Mouse (Mus musculus): ENCODE data around the gene Cldn13. TPM values are rescaled to one million over a fixed set of nuclear protein-coding genes. Genes with fewer than 3 reads are reported as not detected.
A peak's percentile ranks its signal among the peaks of the same experiment; 100 is the strongest.

Cldn13 gene
- polyA plus RNA-seq, 1 experiment from 2014 or later = 1.0 TPM

DNA sequence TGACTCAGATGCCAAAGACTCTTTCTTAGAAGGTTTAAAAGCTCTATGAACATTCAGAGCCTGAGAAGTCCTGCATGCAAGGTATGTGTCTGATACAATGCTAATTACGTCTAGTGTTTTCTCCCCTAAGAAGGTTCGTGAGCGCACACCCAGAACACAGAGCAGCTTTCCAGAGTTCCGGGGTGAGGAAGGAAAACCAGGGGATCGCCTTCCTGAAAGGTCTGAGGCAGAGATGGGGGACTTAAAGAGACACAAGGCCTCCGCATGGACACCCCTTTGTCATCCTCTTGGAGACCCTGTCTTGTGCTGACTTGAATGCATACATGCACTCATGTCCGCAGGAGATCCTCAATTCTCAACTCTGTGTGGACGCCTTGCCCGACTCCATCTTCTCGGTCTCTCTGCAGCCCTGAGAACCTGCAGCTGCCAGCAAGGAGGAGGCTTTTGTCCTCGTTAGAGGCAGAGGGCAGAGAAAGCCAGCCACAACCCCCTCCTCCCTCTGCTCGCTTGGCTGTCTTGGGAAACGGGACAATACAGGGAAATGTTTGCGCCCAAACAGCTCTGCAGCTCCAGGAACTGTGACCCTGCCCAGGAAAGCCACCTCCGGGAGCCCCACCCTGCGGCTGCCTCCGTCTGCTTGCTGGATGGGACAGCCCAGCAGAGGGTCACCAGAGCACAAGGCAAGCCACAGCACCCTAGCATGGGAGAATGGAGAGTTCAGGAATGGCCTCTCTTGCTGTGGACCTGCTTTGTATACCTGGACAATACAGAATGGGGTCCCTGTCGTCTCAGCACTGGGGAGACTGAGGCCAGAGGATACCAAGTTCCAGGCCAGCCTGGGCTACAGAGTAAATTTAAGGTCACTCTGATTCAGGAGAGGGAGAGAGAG is 27.6 kb downstream of the Cldn13 start:
- no peak overlapping the region for H3K4me3 ChIP-seq (ENCODE audit: low read depth, low read length)

DNA sequence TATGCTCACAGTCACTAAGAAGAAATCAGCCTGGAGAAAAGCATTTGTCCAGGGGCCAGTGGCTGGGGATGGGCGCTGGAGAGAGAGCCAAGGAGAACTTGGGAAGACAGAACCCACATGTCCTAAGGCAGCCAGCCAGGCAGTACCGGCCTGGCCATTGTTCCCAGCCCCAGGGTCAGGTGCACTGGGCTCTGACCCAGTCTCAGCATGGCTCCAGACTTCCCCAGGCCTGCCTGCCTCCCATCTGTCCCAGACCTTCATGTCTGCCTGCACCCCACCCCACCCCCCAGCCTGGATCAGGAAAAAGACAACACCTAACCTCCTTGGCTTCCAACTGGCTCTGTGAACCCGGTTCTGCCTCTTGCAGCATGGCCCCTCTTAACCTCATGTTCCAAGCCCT is 32.2 kb downstream of the Cldn13 start:
- Histone ChIP-seq H3K9ac (replicated peaks; ENCODE audit: low read depth, low read length) (no peak overlapping the region), H3K4me3 (ENCODE audit: low read depth, low read length) (no peak overlapping the region), H3K4me1 (ENCODE audit: control insufficient read depth, insufficient read depth, low read length) (no peaks in the 10 kb centered on the region), H3K36me3 (ENCODE audit: control insufficient read depth, insufficient read depth, low read length) (no peaks in the 10 kb centered on the region), H3K4me2 (replicated peaks; ENCODE audit: low read depth, low read length) (no peak overlapping the region), H3K27me3 (ENCODE audit: control insufficient read depth, insufficient read depth, low read length) (no peaks in the 10 kb centered on the region), H3K27ac (ENCODE audit: low read length) (no peak overlapping the region), H3K9me3 (ENCODE audit: control insufficient read depth, low read depth, low read length) (no peaks in the 10 kb centered on the region; the same call in 1 of the 2 replicates)
- WGBS = 80% methylated on average over 3 of the region's 3 CpGs
- no peak for ATAC-seq (ENCODE audit: insufficient number of reproducible peaks, insufficient read depth, low FRiP score, low read depth)

More for the DNA sequence above, 27.6 kb downstream of the Cldn13 start:
- ATAC-seq (ENCODE audit: insufficient number of reproducible peaks, insufficient read depth, low FRiP score, low read depth) = 0 out of 2 replicates have a peak, but pooled peaks have one; percentile 43
- Histone ChIP-seq H3K9me3 (ENCODE audit: control insufficient read depth, low read depth, low read length) (no peaks in the 10 kb centered on the region), H3K36me3 (ENCODE audit: control insufficient read depth, insufficient read depth, low read length) (no peaks in the 10 kb centered on the region), H3K27ac (ENCODE audit: low read length) (peak overlapping the region; percentile 44; the same call in 1 of the 2 replicates), H3K27me3 (ENCODE audit: control insufficient read depth, insufficient read depth, low read length) (no peaks in the 10 kb centered on the region), H3K4me2 (replicated peaks; ENCODE audit: low read depth, low read length) (no peak overlapping the region), H3K4me1 (ENCODE audit: control insufficient read depth, insufficient read depth, low read length) (no peaks in the 10 kb centered on the region), H3K9ac (replicated peaks; ENCODE audit: low read depth, low read length) (no peak overlapping the region)
- 52% methylated on average over 18 of the region's 18 CpGs for WGBS

DNA sequence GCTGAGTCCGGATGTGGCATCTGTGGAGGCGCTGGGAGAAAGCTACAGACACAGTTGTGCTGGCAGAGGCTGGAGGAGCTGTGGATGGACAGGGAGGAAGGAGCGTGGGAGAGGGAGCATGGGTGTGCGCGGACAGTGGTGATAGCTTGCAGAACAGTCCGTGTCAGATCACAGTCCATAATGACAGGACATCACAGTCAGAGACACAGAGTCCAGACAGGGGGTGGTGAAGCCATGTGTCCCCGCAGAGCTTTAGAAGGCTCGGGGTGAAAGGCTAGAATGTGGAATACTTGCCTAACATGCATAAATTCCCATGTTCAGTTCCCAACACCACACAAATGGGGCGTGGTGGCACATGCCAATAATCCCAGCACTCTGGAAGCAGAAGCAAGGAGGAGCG is 38.5 kb downstream of the Cldn13 start:
- no peak for ATAC-seq (ENCODE audit: insufficient number of reproducible peaks, insufficient read depth, low FRiP score, low read depth)
- H3K27ac ChIP-seq (ENCODE audit: low read length) = no peak overlapping the region
- WGBS = 73% methylated on average over 10 of the region's 10 CpGs

DNA sequence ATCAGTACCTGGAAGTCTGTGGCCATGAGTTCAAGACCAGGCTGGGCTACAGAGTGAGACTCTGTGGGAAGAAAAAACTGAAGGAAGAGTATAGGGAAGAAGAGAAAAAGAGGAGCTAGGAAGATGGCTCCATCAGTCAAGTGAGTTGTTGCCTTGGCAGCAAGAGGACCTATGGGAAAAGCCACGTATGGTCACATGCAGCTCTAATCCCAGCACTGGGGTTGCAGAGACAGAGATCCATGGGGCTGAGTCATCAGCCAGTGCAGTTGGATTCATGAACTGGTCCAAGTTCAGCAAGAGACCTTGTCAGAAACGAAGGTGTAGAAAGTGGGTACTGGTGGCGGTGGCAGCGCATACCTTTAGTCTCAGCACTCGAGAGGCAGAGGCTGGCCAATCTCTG is 40.1 kb downstream of the Cldn13 start:
- H3K4me2 ChIP-seq (replicated peaks; ENCODE audit: low read depth, low read length) = no peak overlapping the region
- H3K9ac ChIP-seq (replicated peaks; ENCODE audit: low read depth, low read length) = no peak overlapping the region
- ATAC-seq (ENCODE audit: insufficient number of reproducible peaks, insufficient read depth, low FRiP score, low read depth) = no peak
- H3K27me3 ChIP-seq (ENCODE audit: control insufficient read depth, insufficient read depth, low read length) = no peaks in the 10 kb centered on the region
- H3K27ac ChIP-seq (ENCODE audit: low read length) = no peak overlapping the region
- H3K4me3 ChIP-seq (ENCODE audit: low read depth, low read length) = no peak overlapping the region
- WGBS = 93% methylated on average over 5 of the region's 5 CpGs
- H3K36me3 ChIP-seq (ENCODE audit: control insufficient read depth, insufficient read depth, low read length) = no peaks in the 10 kb centered on the region
- no peaks in the 10 kb centered on the region for H3K9me3 ChIP-seq (ENCODE audit: control insufficient read depth, low read depth, low read length)
- peaks cover 3% of the 10 kb centered on the region; the same call in 1 of the 2 replicates for H3K4me1 ChIP-seq (ENCODE audit: control insufficient read depth, insufficient read depth, low read length)

More for the DNA sequence above, 38.5 kb downstream of the Cldn13 start:
- Histone ChIP-seq H3K9me3 (ENCODE audit: control insufficient read depth, low read depth, low read length) (no peaks in the 10 kb centered on the region; the same call in 1 of the 2 replicates), H3K4me1 (ENCODE audit: control insufficient read depth, insufficient read depth, low read length) (peaks cover 3% of the 10 kb centered on the region; the same call in 1 of the 2 replicates), H3K4me3 (ENCODE audit: low read depth, low read length) (no peak overlapping the region), H3K27me3 (ENCODE audit: control insufficient read depth, insufficient read depth, low read length) (no peaks in the 10 kb centered on the region), H3K9ac (replicated peaks; ENCODE audit: low read depth, low read length) (no peak overlapping the region), H3K4me2 (replicated peaks; ENCODE audit: low read depth, low read length) (no peak overlapping the region), H3K36me3 (ENCODE audit: control insufficient read depth, insufficient read depth, low read length) (no peaks in the 10 kb centered on the region)

DNA sequence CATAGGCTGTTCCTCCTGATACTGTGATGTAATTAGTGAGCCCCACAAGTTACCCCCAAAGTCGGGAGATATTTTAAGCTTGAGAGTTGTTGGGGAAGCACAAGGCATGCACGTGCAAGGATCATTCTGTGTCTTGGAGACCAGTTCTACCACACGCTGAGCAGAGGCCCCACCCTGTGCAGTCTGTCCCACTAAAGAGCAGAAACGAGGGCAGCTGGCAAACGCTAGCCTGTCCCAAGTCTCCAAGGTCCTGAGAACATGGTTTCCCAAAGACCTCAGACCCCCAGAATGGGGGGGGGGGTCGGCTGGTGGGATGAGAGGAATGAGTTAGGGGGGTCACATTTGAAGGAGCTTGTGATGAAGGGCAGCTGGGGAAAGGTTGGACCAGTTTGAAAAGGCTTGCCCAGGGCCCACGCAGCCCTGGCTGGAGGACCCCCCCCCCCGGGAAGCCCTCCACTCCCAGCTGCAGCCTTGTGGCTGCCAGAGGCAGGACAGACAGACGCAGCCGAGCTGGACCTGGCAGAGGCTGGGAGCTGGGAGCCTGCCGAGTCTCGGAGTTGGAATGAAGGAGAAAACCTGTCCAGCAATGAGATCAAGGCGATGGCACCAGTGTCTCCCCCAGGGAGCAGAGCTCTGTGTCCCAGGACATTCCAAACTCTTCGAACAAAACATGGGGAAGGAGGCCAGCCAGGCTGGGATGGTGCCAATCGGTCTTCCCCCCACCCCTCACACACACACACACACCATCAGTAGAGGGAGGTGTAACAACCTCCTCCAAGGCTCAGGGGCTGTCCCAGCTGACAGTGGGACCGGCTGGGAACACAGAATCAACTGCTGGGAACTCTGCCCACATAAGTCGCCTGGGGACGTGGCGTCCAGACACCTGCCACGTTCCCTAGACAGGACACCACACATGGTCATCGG is 41.1 kb downstream of the Cldn13 start:
- Histone ChIP-seq H3K27me3 (ENCODE audit: control insufficient read depth, insufficient read depth, low read length) (no peaks in the 10 kb centered on the region), H3K4me1 (ENCODE audit: control insufficient read depth, insufficient read depth, low read length) (peaks cover 3% of the 10 kb centered on the region; the same call in 1 of the 2 replicates), H3K4me2 (replicated peaks; ENCODE audit: low read depth, low read length) (no peak overlapping the region), H3K4me3 (ENCODE audit: low read depth, low read length) (no peak overlapping the region), H3K9ac (replicated peaks; ENCODE audit: low read depth, low read length) (no peak overlapping the region), H3K9me3 (ENCODE audit: control insufficient read depth, low read depth, low read length) (no peaks in the 10 kb centered on the region), H3K36me3 (ENCODE audit: control insufficient read depth, insufficient read depth, low read length) (no peaks in the 10 kb centered on the region), H3K27ac (ENCODE audit: low read length) (no peak overlapping the region)
- 61% methylated on average over 21 of the region's 21 CpGs for WGBS
- no peak for ATAC-seq (ENCODE audit: insufficient number of reproducible peaks, insufficient read depth, low FRiP score, low read depth)

DNA sequence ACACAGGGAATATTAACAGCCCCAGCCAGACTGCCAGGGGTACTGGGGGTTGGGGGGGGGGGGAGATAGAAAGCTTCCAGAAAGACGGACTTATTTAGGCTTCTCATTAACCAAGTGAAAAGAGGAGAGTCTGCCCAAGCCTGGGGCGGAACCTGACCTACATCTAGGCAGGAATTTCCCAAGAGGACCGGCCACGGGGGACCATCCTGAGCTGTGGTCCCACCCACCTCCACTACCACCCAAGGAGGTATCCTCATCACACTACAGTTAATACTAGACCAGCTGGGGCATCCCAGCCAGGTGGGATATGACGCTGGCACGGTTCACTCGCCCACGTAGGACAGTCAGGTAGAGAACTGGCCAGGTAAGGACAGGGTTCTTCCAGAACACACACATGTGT is 42.3 kb downstream of the Cldn13 start:
- no peak for ATAC-seq (ENCODE audit: insufficient number of reproducible peaks, insufficient read depth, low FRiP score, low read depth)
- Histone ChIP-seq H3K9me3 (ENCODE audit: control insufficient read depth, low read depth, low read length) (no peaks in the 10 kb centered on the region), H3K36me3 (ENCODE audit: control insufficient read depth, insufficient read depth, low read length) (no peaks in the 10 kb centered on the region), H3K4me3 (ENCODE audit: low read depth, low read length) (no peak overlapping the region), H3K4me1 (ENCODE audit: control insufficient read depth, insufficient read depth, low read length) (peaks cover 7% of the 10 kb centered on the region; the same call in 1 of the 2 replicates), H3K27me3 (ENCODE audit: control insufficient read depth, insufficient read depth, low read length) (no peaks in the 10 kb centered on the region), H3K4me2 (replicated peaks; ENCODE audit: low read depth, low read length) (no peak overlapping the region), H3K9ac (replicated peaks; ENCODE audit: low read depth, low read length) (no peak overlapping the region), H3K27ac (ENCODE audit: low read length) (no peak overlapping the region)
- 76% methylated on average over 8 of the region's 8 CpGs for WGBS

DNA sequence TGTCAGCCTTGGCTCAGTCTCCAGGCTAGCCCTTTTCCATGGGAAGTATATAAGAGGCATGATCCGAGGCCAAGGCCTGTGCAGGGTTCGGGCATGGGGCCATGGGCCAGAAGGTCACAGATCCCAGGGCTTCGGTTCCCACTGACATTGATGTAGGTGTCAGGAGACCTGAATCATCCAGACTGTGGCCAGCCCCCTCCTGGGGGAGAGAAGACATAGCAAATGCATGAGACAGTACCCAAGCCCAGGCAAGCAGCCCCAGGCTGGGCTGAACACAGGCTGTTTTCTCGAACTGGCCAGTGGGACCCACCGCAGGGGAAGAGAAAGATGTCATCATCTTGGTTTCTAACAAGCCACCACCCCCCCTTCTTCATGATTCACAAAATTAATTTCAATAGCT is 42.7 kb downstream of the Cldn13 start:
- WGBS = 62% methylated on average over 5 of the region's 5 CpGs
- H3K4me1 ChIP-seq (ENCODE audit: control insufficient read depth, insufficient read depth, low read length) = peaks cover 9% of the 10 kb centered on the region; the same call in 1 of the 2 replicates
- no peak overlapping the region for H3K9ac ChIP-seq (replicated peaks; ENCODE audit: low read depth, low read length)
- no peak overlapping the region for H3K27ac ChIP-seq (ENCODE audit: low read length)
- no peak overlapping the region for H3K4me2 ChIP-seq (replicated peaks; ENCODE audit: low read depth, low read length)
- H3K36me3 ChIP-seq (ENCODE audit: control insufficient read depth, insufficient read depth, low read length) = no peaks in the 10 kb centered on the region
- no peaks in the 10 kb centered on the region for H3K27me3 ChIP-seq (ENCODE audit: control insufficient read depth, insufficient read depth, low read length)
- H3K4me3 ChIP-seq (ENCODE audit: low read depth, low read length) = no peak overlapping the region
- H3K9me3 ChIP-seq (ENCODE audit: control insufficient read depth, low read depth, low read length) = no peaks in the 10 kb centered on the region
- no peak for ATAC-seq (ENCODE audit: insufficient number of reproducible peaks, insufficient read depth, low FRiP score, low read depth)

DNA sequence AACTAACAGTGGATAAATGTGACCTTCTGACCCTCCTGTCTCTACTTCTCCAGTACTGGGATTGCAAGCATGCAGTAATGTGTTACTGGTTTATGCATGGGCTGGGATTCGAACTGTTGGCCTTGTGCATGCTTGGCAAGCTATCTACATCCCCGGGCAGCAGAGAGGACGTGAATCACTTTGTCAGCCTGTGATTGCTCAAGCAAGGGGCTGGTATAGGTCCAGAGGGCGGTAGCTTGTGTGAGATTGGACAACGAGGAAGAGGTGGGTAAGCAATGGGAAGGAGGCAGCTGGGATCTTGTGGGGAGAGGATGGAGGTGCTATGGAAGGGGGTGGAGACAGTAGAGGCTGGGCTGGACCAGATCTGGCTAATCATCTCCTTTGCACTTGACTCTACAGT is 46.8 kb downstream of the Cldn13 start:
- 68% methylated on average over 5 of the region's 5 CpGs for WGBS
- no peaks in the 10 kb centered on the region for H3K27me3 ChIP-seq (ENCODE audit: control insufficient read depth, insufficient read depth, low read length)
- H3K27ac ChIP-seq (ENCODE audit: low read length) = peak overlapping the region; percentile 52; the same call in 1 of the 2 replicates
- H3K4me2 ChIP-seq (replicated peaks; ENCODE audit: low read depth, low read length) = no peak overlapping the region
- no peaks in the 10 kb centered on the region for H3K9me3 ChIP-seq (ENCODE audit: control insufficient read depth, low read depth, low read length)
- no peak for ATAC-seq (ENCODE audit: insufficient number of reproducible peaks, insufficient read depth, low FRiP score, low read depth)
- no peaks in the 10 kb centered on the region for H3K36me3 ChIP-seq (ENCODE audit: control insufficient read depth, insufficient read depth, low read length)
- H3K9ac ChIP-seq (replicated peaks; ENCODE audit: low read depth, low read length) = no peak overlapping the region
- no peak overlapping the region for H3K4me3 ChIP-seq (ENCODE audit: low read depth, low read length)
- peaks cover 13% of the 10 kb centered on the region; the same call in 1 of the 2 replicates for H3K4me1 ChIP-seq (ENCODE audit: control insufficient read depth, insufficient read depth, low read length)
